Mouse (Mus musculus) midbrain, embryonic 16.5 days (tissue): ENCODE measurements around the gene Pnma1. TPM values are rescaled to one million over a fixed set of nuclear protein-coding genes. Genes with fewer than 3 reads are reported as not detected.

Experiments
- ATAC-seq: fragments of 200-750 bp; cut with Nextera tagmentation; 2 replicates; pipeline ENCODE4 v1.8.0; 2017; ENCODE audit warnings: moderate TSS enrichment
- H3K27ac ChIP-seq: fragments of 300-500 bp; sonication (generic); 2 replicates; pipeline ENCODE4 v1.5.1; 2014; ENCODE audit warnings: mild to moderate bottlenecking, low read length, mixed read lengths
- H3K27me3 ChIP-seq: fragments of 300-500 bp; sonication (generic); 2 replicates; pipeline ENCODE4 v1.6.1; 2014; ENCODE audit warnings: low read depth, low read length, mixed read lengths; ENCODE audit not compliant: control insufficient read depth, insufficient read depth
- H3K36me3 ChIP-seq: fragments of 300-500 bp; sonication (generic); 2 replicates; pipeline ENCODE4 v1.6.1; 2014; ENCODE audit warnings: mild to moderate bottlenecking, low read length, moderate library complexity, mixed read lengths; ENCODE audit not compliant: control insufficient read depth, insufficient read depth
- H3K4me1 ChIP-seq: fragments of 300-500 bp; sonication (generic); 2 replicates; pipeline ENCODE4 v1.6.1; 2014; ENCODE audit warnings: mild to moderate bottlenecking, low read length, mixed read lengths; ENCODE audit not compliant: control insufficient read depth, insufficient read depth
- H3K4me2 ChIP-seq: fragments of 300-500 bp; sonication (generic); 2 replicates; pipeline ENCODE4 v1.6.1; 2014; ENCODE audit warnings: mild to moderate bottlenecking, low read length, mixed read lengths
- H3K4me3 ChIP-seq: fragments of 300-500 bp; sonication (generic); 2 replicates; pipeline ENCODE4 v1.5.1; 2014; ENCODE audit warnings: low read depth, mild to moderate bottlenecking, low read length, moderate library complexity, mixed read lengths
- H3K9ac ChIP-seq: fragments of 300-500 bp; sonication (generic); 2 replicates; pipeline ENCODE4 v1.6.1; 2014; ENCODE audit warnings: low read depth, low read length, mixed read lengths
- H3K9me3 ChIP-seq: fragments of 300-500 bp; sonication (generic); replicated peaks from 2 replicates; pipeline ENCODE4 v1.6.1; 2014; ENCODE audit warnings: mild to moderate bottlenecking, low read length, mixed read lengths; ENCODE audit not compliant: control insufficient read depth, poor library complexity, severe bottlenecking
- WGBS: fragments of 180-500 bp; shearing (Covaris S2); extraction: QIAGEN DNeasy Blood & Tissue Kit; methylation state at CpG from one replicate; pipeline ENCODE4 v1.1.7; 2014; 5-methylcytosine and 5-hydroxymethylcytosine counted together
- polyA plus RNA-seq: library from polyadenylated mRNA; unstranded; fragments of >200 nt; fragmentation: Nextera tagmentation; extraction: Ambion mirVana; gene quantifications from 2 replicates; pipeline ENCODE4 v1.2.1, GENCODE M21; 2015

The Pnma1 gene
- polyA plus RNA-seq = 8.2 and 9.3 TPM in 2 replicates

DNA sequence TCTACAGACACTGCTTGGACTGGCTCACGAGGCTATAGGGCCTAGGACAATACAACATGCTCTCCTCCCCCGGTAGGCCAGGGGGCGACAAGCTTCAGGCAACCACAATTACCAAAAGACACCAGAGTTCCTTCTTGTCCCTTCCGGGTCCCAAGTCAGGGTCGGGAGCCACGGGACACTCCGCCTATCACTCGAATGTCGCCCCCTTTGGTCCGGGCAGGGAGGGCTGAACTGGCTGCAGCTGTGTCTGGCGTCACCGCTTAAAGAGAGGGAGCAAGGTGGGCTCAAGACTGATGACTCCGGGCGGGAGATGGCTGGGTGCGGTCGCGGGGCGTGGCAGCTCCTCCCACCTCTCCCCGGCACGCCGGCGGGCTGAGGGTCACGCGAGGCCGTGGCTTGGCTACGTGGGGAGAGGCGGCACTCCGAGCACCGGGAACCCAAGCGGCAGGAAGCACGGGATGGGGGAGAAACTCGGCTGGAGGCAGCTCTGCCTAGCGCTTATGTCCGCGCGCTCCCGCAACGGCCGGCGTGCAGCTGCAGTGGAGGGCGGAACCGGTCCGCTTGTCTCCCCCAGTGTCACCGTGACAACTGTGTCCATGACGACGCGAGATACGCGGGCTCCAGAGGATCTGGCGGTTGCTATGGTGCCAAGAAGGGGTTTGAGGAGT is at the start of gene Pnma1:
Gene Pnma1, minus strand, starts transcription at position 536 of the 668 bp plus-strand sequence.
- Histone ChIP-seq H3K9ac (peak within 1 kb of the TSS; percentile 79), H3K36me3 (no peaks in the 10 kb centered on the region; the same call in 1 of the 2 replicates), H3K4me3 (peak within 1 kb of the TSS; percentile 65), H3K27ac (peak within 1 kb of the TSS; percentile 87), H3K4me2 (peak within 1 kb of the TSS; percentile 74), H3K9me3 (no peaks in the 10 kb centered on the region), H3K4me1 (peaks cover 14% of the 10 kb centered on the region), H3K27me3 (no peaks in the 10 kb centered on the region)
- 0% methylated on average over 44 of the region's 50 CpGs for WGBS
- ATAC-seq = peak; percentile 96

DNA sequence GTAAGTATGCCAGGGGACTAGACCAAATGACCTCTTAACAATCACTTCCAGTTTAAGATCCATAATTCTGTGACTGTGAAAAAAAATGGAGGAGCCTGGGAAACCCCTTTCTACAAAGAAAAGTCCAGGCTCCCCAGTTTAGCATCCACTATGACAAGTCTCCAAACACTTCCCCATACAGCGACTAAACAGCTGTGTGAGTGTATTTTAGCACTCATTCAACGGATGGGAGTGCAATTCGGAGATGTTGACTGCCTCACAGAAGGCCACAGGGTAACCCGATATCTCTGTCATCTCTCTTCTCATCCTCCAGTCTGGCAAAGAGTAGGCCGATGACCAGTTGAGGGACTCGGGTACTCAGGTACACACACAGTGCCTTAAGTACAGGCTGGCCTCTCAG is 46.9 kb upstream of the Pnma1 start:
- Histone ChIP-seq H3K9ac (no peak overlapping the region), H3K4me1 (peaks cover 33% of the 10 kb centered on the region), H3K4me3 (no peak overlapping the region), H3K27me3 (no peaks in the 10 kb centered on the region), H3K27ac (no peak overlapping the region), H3K36me3 (no peaks in the 10 kb centered on the region), H3K9me3 (no peaks in the 10 kb centered on the region), H3K4me2 (peak overlapping the region; percentile 91; the same call in 1 of the 2 replicates)
- no peak for ATAC-seq
- WGBS = 57% methylated on average over 6 of the region's 6 CpGs

DNA sequence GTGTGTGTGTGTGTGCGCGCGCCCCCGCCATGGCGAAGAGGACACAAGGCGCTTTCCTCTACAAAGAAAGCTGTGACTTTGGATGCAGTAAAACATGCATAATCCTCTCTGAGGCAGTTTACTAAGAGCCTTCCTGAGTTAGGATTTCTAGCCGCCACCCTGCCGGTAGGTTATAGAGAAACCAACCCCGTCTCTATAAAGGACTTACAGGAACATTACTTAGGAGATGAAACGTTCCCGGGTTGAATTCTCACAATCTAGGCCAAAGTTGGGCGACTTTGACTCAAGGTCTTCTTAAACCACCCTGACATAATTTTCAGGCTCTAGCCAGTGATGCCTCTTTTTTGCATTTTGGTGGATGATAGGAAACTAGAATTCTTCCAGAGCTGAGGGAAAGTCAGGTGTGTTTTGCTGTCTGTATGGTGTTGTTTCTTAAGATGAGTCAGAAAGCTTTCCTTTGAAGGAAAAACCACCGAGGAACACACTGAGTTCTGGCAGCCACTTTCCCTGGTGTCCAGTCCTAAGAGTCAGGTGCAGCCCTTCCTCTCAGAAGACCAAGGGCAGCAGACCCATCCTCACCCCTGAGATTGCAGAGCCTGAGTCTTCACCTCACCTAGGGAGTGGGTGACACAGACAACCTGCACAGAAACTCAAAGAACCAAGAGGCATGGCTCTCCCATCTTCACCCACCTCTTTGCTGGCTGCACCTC is 46.3 kb upstream of the Pnma1 start:
- WGBS = 3% methylated on average over 13 of the region's 13 CpGs
- ATAC-seq = no peak

GRCm38 (mm10) chr12:84193642-84194399 is 45.5 kb upstream of the Pnma1 start:
- Histone ChIP-seq H3K27me3 (no peaks in the 10 kb centered on the region), H3K4me3 (peak overlapping the region; percentile 87), H3K27ac (peak overlapping the region; percentile 93), H3K9me3 (no peaks in the 10 kb centered on the region), H3K4me1 (peaks cover 42% of the 10 kb centered on the region), H3K4me2 (peak overlapping the region; percentile 91), H3K9ac (peak overlapping the region; percentile 96), H3K36me3 (no peaks in the 10 kb centered on the region)
- peak; percentile 79 for ATAC-seq
- under 1% methylated on average over 49 of the region's 49 CpGs for WGBS

More for the DNA sequence above, 46.3 kb upstream of the Pnma1 start:
- Histone ChIP-seq H3K27me3 (no peaks in the 10 kb centered on the region), H3K36me3 (no peaks in the 10 kb centered on the region), H3K9me3 (no peaks in the 10 kb centered on the region), H3K4me2 (peak overlapping the region; percentile 91), H3K9ac (peak overlapping the region; percentile 96), H3K4me3 (peak overlapping the region; percentile 87), H3K27ac (peak overlapping the region; percentile 93), H3K4me1 (peaks cover 38% of the 10 kb centered on the region)

DNA sequence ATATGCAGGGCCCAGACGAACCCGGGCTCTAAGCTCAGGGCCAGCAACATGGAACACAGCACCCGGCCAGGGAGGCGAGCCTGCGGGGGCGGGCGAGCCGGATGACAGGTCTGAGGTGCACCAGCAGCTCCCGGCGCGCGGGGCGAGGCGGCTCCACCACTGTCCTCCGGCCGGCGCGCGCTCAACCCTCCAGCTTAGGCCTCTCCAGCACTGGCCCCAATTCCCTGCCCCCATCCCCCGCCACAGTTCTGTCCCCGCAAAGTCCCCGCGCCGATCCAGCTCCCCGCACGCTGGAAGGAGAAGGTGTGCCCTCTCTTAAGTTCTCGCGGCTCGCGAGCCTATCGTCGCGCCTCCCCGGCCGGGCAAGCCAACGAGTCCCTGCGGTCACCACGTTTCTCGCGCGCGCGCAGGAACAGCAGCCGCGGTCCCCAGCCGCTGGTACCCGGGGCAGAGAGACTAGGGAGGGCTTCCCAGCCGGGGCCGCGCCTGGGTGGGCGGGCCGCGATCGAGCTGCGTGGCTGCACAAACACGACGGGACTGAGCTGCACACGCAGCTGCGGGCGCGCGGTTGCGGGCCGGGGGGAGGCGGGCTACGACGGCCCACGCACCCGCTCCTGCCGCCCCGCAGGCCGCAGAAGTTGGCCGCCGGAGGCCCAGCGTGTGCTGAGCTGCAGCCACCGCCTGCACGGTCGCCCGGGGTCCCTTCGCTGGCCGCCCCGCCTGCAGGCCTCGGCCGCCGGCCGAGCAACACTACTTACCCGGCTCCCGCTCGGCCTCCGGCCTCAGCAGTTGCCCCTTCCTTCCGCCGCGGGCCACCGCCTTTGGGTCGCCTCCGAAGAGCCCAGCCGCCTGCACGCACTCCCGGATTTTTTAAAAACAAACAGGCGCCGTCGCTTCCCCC is 44.7 kb upstream of the Pnma1 start:
- Histone ChIP-seq H3K9ac (peak overlapping the region; percentile 96), H3K4me3 (peak overlapping the region; percentile 87), H3K9me3 (no peaks in the 10 kb centered on the region), H3K36me3 (no peaks in the 10 kb centered on the region), H3K27ac (peak overlapping the region; percentile 93), H3K4me2 (peak overlapping the region; percentile 91), H3K27me3 (no peaks in the 10 kb centered on the region), H3K4me1 (peaks cover 46% of the 10 kb centered on the region)
- peak; percentile 78 for ATAC-seq
- 0% methylated on average over 97 of the region's 102 CpGs for WGBS

DNA sequence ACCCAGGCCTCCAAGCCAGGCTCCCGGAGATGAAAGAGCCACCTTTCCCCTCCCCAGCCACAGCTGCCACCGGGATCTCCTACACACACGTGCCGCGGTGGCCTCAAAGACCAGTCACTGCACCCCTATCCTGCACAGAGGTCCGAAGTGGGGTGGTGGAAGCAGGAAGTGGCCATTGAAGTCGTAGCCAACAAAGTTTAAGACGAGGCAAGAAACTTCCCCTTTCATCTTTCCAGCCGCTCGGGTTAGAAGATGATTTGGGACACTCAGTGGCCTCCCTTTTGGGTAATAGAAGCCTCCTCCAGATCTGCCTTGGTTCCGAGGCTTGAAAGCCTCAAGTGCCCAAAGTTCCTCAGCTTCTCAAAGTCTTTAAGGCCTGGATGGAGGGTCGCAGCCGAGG is 44.0 kb upstream of the Pnma1 start:
- no peaks in the 10 kb centered on the region for H3K9me3 ChIP-seq
- H3K9ac ChIP-seq = peak overlapping the region; percentile 96
- under 1% methylated on average over 13 of the region's 13 CpGs for WGBS
- H3K36me3 ChIP-seq = no peaks in the 10 kb centered on the region
- peak overlapping the region; percentile 87 for H3K4me3 ChIP-seq
- peak overlapping the region; percentile 93 for H3K27ac ChIP-seq
- ATAC-seq = no peak
- H3K27me3 ChIP-seq = no peaks in the 10 kb centered on the region
- peaks cover 46% of the 10 kb centered on the region for H3K4me1 ChIP-seq
- H3K4me2 ChIP-seq = peak overlapping the region; percentile 91

- no peak for ATAC-seq
- peak overlapping the region; percentile 91 for H3K4me2 ChIP-seq
- H3K36me3 ChIP-seq = no peaks in the 10 kb centered on the region
- WGBS = 23% methylated on average over 5 of the region's 5 CpGs
- H3K27ac ChIP-seq = no peak overlapping the region
- H3K9me3 ChIP-seq = no peaks in the 10 kb centered on the region
- H3K27me3 ChIP-seq = no peaks in the 10 kb centered on the region
- H3K4me3 ChIP-seq = peak overlapping the region; percentile 87
- peaks cover 48% of the 10 kb centered on the region for H3K4me1 ChIP-seq
- peak overlapping the region; percentile 96 for H3K9ac ChIP-seq
Observed at GRCm38 (mm10) chr12:84191770-84192169, 43.5 kb upstream of the Pnma1 start.

GRCm38 (mm10) chr12:84191190-84191589 is 42.9 kb upstream of the Pnma1 start:
- H3K4me3 ChIP-seq = no peak overlapping the region
- no peaks in the 10 kb centered on the region for H3K36me3 ChIP-seq
- no peak for ATAC-seq
- no peak overlapping the region for H3K27ac ChIP-seq
- no peaks in the 10 kb centered on the region for H3K9me3 ChIP-seq
- H3K4me2 ChIP-seq = peak overlapping the region; percentile 91
- H3K9ac ChIP-seq = no peak overlapping the region; the same call in 1 of the 2 replicates
- no peaks in the 10 kb centered on the region for H3K27me3 ChIP-seq
- WGBS = 56% methylated on average over 7 of the region's 7 CpGs
- peaks cover 48% of the 10 kb centered on the region for H3K4me1 ChIP-seq
